Mouse (Mus musculus) brain, embryonic 18.5 days (tissue): ENCODE results near the gene Hcn3.

Experiments
- DNase-seq: peaks from one replicate; pipeline ENCODE4 v3.0.0-alpha.2; 2012; ENCODE audit warnings: low read depth, low spot score

Hcn3 gene

GRCm38 (mm10) chr3:89100811-89101210 lies 59.2 kb downstream of the Hcn3 start, which contains the start of gene Gm43738:
Gene Gm43738, minus strand, starts transcription at chr3:89101099.
- DNase-seq = no peak
